Mouse (Mus musculus) testis, adult 2 months (tissue): ENCODE data around the gene Msl2.

Experiments used
- CTCF ChIP-seq: fragments of 200-500 bp; IDR thresholded peaks from 2 replicates; pipeline ENCODE4 v1.5.1; 2012; ENCODE audit warnings: low read depth, mild to moderate bottlenecking, inconsistent platforms, low read length, moderate library complexity; ENCODE audit not compliant: control insufficient read depth, insufficient read depth, insufficient replicate concordance
- POLR2A ChIP-seq: fragments of 200-500 bp; IDR thresholded peaks from 2 replicates; pipeline ENCODE4 v1.6.1; 2012; ENCODE audit warnings: low read depth, mild to moderate bottlenecking, inconsistent platforms, low read length, moderate library complexity; ENCODE audit not compliant: control insufficient read depth

- TF ChIP-seq CTCF (no peak), POLR2A (no peak)
Measured at GRCm38 (mm10) chr9:101074332-101075021, 576 bp downstream of the Msl2 start.
